Mouse (Mus musculus): ENCODE results near the gene Tmem123. TPM values are rescaled to one million over a fixed set of nuclear protein-coding genes. Genes with fewer than 3 reads are reported as not detected.

Tmem123 gene
- polyA plus RNA-seq, 1 experiment from 2014 or later, result 125 TPM

GRCm38 (mm10) chr9:7788411-7788810 lies 24.6 kb downstream of the Tmem123 start:
- no peaks in the 10 kb centered on the region for H3K27me3 ChIP-seq
- H3K27ac ChIP-seq (replicated peaks), result peak overlapping the region; percentile 22; the same call in 1 of the 2 replicates
- H3K4me2 ChIP-seq (replicated peaks), result no peak overlapping the region
- H3K9me3 ChIP-seq (replicated peaks), result no peaks in the 10 kb centered on the region
- no peak overlapping the region for H3K4me3 ChIP-seq (replicated peaks)
- ATAC-seq (ENCODE audit: insufficient number of reproducible peaks, low FRiP score, low TSS enrichment, low read depth), result no peak
- H3K4me1 ChIP-seq, result peaks cover 8% of the 10 kb centered on the region; the same call in 1 of the 2 replicates
- no peak overlapping the region for H3K9ac ChIP-seq
- H3K36me3 ChIP-seq, result peaks cover 14% of the 10 kb centered on the region
- WGBS, result 72% methylated on average over 6 of the region's 6 CpGs

DNA sequence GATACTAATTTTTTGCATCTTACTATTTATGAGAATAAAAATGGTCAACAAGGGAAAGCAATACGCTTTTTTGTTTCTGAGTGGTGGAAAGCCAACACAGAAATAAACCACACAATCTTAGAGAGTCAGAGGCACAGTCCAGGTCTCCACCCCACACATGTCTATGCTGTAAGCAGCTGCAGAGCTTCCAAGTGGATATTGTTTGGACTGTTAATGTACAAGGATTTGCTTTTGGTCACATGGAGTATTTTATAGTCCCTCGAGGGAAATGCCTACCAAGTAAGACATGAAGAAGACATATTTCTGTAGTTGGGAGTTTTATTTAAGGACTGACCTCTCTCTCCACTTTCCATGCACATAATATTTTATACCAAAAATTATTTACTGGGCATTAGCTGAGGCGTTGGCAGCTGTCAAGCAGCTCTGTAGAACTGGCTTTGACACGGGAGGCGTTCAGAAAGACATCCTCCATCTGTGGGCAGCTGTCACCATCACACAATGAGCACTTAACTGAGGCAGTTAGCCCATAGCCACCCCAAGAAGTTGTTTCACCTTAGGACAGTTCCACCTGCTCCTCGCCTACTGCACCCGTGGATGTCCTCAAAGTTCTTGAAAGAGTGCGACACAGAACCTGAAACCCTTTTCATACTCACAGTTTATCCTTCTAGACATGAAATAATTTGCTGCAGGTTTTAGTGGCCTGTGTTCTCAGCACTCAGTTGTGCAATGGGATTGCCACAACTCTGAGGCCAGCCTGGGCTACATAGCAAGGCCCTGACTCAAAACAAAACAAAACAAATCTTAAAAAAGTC lies 26.1 kb downstream of the Tmem123 start:
- H3K4me2 ChIP-seq (replicated peaks), result no peak overlapping the region
- H3K27me3 ChIP-seq, result no peaks in the 10 kb centered on the region
- WGBS, result 80% methylated on average over 8 of the region's 8 CpGs
- no peaks in the 10 kb centered on the region for H3K9me3 ChIP-seq (replicated peaks)
- peaks cover 11% of the 10 kb centered on the region for H3K36me3 ChIP-seq
- ATAC-seq (ENCODE audit: insufficient number of reproducible peaks, low FRiP score, low TSS enrichment, low read depth), result peak; percentile 65; the same call in 1 of the 2 replicates
- H3K4me3 ChIP-seq (replicated peaks), result no peak overlapping the region
- peaks cover 8% of the 10 kb centered on the region; the same call in 1 of the 2 replicates for H3K4me1 ChIP-seq
- no peak overlapping the region for H3K9ac ChIP-seq
- H3K27ac ChIP-seq (replicated peaks), result 0 out of 2 replicates have a peak overlapping the region, but pooled peaks have one; percentile 11

DNA sequence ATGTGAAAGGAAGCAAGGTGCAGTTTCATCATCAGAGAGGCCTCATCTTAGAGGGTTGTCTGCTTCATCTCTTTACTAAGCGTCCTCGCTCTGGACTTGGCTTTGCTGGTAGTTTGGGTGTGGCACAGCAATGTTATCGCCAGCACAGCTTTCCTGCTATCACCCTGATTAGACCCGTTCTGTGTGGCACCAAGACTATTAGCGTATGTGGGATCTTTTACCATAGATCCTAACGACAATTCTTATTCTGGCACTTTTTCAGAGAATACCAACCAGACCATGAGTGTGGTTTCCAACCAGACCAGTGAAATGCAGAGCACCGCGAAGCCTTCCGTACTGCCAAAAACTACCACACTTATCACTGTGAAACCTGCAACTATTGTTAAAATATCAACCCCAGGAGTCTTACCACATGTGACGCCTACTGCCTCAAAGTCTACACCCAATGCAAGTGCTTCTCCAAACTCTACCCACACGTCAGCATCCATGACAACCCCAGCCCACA lies 26.8 kb downstream of the Tmem123 start:
- 88% methylated on average over 11 of the region's 11 CpGs for WGBS
- H3K9me3 ChIP-seq (replicated peaks), result no peaks in the 10 kb centered on the region
- no peaks in the 10 kb centered on the region for H3K27me3 ChIP-seq
- peaks cover 8% of the 10 kb centered on the region; the same call in 1 of the 2 replicates for H3K4me1 ChIP-seq
- no peak overlapping the region for H3K4me3 ChIP-seq (replicated peaks)
- no peak overlapping the region for H3K9ac ChIP-seq
- peaks cover 11% of the 10 kb centered on the region for H3K36me3 ChIP-seq
- no peak overlapping the region for H3K27ac ChIP-seq (replicated peaks)
- no peak overlapping the region for H3K4me2 ChIP-seq (replicated peaks)
- no peak for ATAC-seq (ENCODE audit: insufficient number of reproducible peaks, low FRiP score, low TSS enrichment, low read depth)

DNA sequence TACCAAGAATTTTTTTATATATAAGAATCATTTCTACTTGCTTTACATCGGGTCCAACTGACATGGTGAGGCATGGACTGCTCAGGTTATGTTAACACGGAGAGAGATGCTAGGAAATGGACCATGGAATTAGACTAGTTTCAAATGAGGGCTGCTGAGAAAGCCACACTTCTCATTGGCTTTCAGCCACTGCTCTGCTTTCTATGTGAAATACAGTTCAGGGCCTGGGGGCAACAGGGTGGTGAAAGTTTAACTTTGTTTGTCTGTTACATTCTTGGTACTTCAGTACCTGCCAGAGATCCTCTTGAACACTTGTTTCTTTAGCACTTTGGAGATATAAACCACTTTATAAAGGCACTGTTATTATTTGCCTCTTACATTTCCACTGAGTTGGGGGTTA lies 29.7 kb downstream of the Tmem123 start:
- Histone ChIP-seq H3K27ac (replicated peaks) (no peak overlapping the region), H3K4me1 (peaks cover 6% of the 10 kb centered on the region; the same call in 1 of the 2 replicates), H3K4me2 (replicated peaks) (no peak overlapping the region), H3K27me3 (no peaks in the 10 kb centered on the region), H3K9ac (no peak overlapping the region), H3K36me3 (peaks cover 11% of the 10 kb centered on the region), H3K4me3 (replicated peaks) (no peak overlapping the region), H3K9me3 (replicated peaks) (no peaks in the 10 kb centered on the region)
- no peak for ATAC-seq (ENCODE audit: insufficient number of reproducible peaks, low FRiP score, low TSS enrichment, low read depth)
- 79% methylated on average over 2 of the region's 2 CpGs for WGBS

- H3K27ac ChIP-seq (replicated peaks), result no peak overlapping the region
These were observed 31.7 kb downstream of the Tmem123 start for GRCm38 (mm10) chr9:7795581-7795980.

DNA sequence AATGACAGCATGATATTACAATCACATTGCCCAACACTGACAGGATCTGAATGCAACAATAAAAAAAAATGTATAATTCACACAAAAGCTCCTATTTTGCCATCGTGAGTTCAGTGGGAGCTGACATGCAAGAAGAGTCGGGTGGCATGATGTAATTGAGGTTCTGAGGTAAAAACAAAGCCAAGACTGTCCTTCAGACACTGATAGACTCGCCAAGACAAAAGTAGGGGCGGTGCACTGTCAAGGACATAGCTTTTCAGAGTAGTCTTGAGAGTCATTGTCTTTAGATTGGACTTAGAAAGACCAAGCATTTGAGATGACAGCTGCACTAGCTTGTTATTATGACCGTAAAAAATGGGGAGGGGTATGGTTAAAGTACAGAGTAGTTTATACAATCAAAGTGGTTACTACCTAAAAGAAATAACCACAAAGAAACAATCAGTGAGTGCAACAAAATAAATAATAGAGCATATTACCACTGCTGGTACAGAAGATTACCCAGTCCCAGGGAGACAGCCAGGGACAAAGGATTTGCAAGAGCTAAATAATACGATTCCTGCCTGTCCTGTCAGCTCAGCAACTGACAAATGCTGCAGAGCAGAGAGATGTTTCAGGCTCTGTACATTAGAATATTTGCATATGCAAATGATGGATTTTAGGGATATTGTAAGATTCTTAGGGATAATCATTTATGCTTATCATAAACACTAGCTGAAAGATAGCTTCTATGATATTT lies 32.5 kb downstream of the Tmem123 start:
- WGBS, result 58% methylated on average over 6 of the region's 6 CpGs
- no peak overlapping the region for H3K27ac ChIP-seq (replicated peaks)
- H3K27me3 ChIP-seq, result no peaks in the 10 kb centered on the region
- peaks cover 9% of the 10 kb centered on the region for H3K36me3 ChIP-seq
- no peaks in the 10 kb centered on the region for H3K9me3 ChIP-seq (replicated peaks)
- no peak overlapping the region for H3K4me3 ChIP-seq (replicated peaks)
- no peak overlapping the region for H3K4me2 ChIP-seq (replicated peaks)
- ATAC-seq (ENCODE audit: insufficient number of reproducible peaks, low FRiP score, low TSS enrichment, low read depth), result no peak
- H3K9ac ChIP-seq, result no peak overlapping the region
- no peaks in the 10 kb centered on the region for H3K4me1 ChIP-seq

More at GRCm38 (mm10) chr9:7795581-7795980, 31.7 kb downstream of the Tmem123 start:
- Histone ChIP-seq H3K9ac (no peak overlapping the region), H3K36me3 (peaks cover 11% of the 10 kb centered on the region), H3K4me3 (replicated peaks) (no peak overlapping the region), H3K9me3 (replicated peaks) (no peaks in the 10 kb centered on the region), H3K4me2 (replicated peaks) (no peak overlapping the region), H3K4me1 (no peaks in the 10 kb centered on the region), H3K27me3 (no peaks in the 10 kb centered on the region)
- ATAC-seq (ENCODE audit: insufficient number of reproducible peaks, low FRiP score, low TSS enrichment, low read depth), result no peak

- no peak for ATAC-seq (ENCODE audit: insufficient number of reproducible peaks, low FRiP score, low TSS enrichment, low read depth)
- WGBS, result 89% methylated on average over 2 of the region's 2 CpGs
- Histone ChIP-seq H3K9me3 (replicated peaks) (no peaks in the 10 kb centered on the region), H3K27me3 (no peaks in the 10 kb centered on the region), H3K4me1 (no peaks in the 10 kb centered on the region), H3K4me2 (replicated peaks) (no peak overlapping the region), H3K9ac (no peak overlapping the region), H3K4me3 (replicated peaks) (no peak overlapping the region), H3K36me3 (peaks cover 2% of the 10 kb centered on the region; the same call in 1 of the 2 replicates), H3K27ac (replicated peaks) (no peak overlapping the region)
These were observed 33.7 kb downstream of the Tmem123 start for GRCm38 (mm10) chr9:7797542-7797941.

- Histone ChIP-seq H3K4me2 (replicated peaks) (no peak overlapping the region), H3K36me3 (no peaks in the 10 kb centered on the region), H3K27me3 (no peaks in the 10 kb centered on the region), H3K4me1 (no peaks in the 10 kb centered on the region), H3K4me3 (replicated peaks) (no peak overlapping the region), H3K9ac (no peak overlapping the region), H3K27ac (replicated peaks) (no peak overlapping the region), H3K9me3 (replicated peaks) (no peaks in the 10 kb centered on the region)
- no peak for ATAC-seq (ENCODE audit: insufficient number of reproducible peaks, low FRiP score, low TSS enrichment, low read depth)
- WGBS, result 95% methylated on average over 3 of the region's 3 CpGs
These were observed 34.7 kb downstream of the Tmem123 start for GRCm38 (mm10) chr9:7798555-7798954.

GRCm38 (mm10) chr9:7805101-7805506 lies 41.3 kb downstream of the Tmem123 start:
- no peak for ATAC-seq (ENCODE audit: insufficient number of reproducible peaks, low FRiP score, low TSS enrichment, low read depth)

GRCm38 (mm10) chr9:7822758-7823157 lies 58.9 kb downstream of the Tmem123 start:
- Histone ChIP-seq H3K36me3 (peaks cover 45% of the 10 kb centered on the region), H3K27ac (replicated peaks) (no peak overlapping the region), H3K4me2 (replicated peaks) (no peak overlapping the region), H3K4me1 (no peaks in the 10 kb centered on the region), H3K27me3 (no peaks in the 10 kb centered on the region), H3K9me3 (replicated peaks) (no peaks in the 10 kb centered on the region), H3K9ac (no peak overlapping the region), H3K4me3 (replicated peaks) (no peak overlapping the region)
- 72% methylated on average over 3 of the region's 3 CpGs for WGBS
- ATAC-seq (ENCODE audit: insufficient number of reproducible peaks, low FRiP score, low TSS enrichment, low read depth), result no peak

More at GRCm38 (mm10) chr9:7805101-7805506, 41.3 kb downstream of the Tmem123 start:
- Histone ChIP-seq H3K36me3 (no peaks in the 10 kb centered on the region), H3K9ac (no peak overlapping the region), H3K27me3 (no peaks in the 10 kb centered on the region), H3K4me2 (replicated peaks) (no peak overlapping the region), H3K27ac (replicated peaks) (no peak overlapping the region), H3K9me3 (replicated peaks) (no peaks in the 10 kb centered on the region), H3K4me1 (no peaks in the 10 kb centered on the region), H3K4me3 (replicated peaks) (no peak overlapping the region)
- 65% methylated on average over 5 of the region's 5 CpGs for WGBS

DNA sequence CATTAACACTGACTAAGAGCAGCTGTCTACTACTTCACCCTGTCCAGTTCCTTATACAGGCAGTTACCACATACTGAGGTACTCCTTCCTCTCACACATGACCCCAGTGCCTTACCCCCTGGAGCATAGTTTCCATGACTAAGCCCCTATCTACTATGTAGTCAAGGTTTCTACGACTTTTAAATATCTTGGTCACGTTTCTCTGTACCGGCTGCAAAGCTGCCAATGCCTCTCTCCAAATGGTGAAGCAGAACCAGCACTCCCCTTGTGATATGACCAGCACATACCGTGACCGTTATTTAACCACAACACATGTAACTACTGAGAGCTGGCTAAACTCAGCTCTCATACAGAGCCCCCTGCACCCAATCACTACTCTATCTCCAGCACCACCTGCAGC lies 61.1 kb downstream of the Tmem123 start:
- Histone ChIP-seq H3K4me3 (replicated peaks) (no peak overlapping the region), H3K27me3 (no peaks in the 10 kb centered on the region), H3K27ac (replicated peaks) (no peak overlapping the region), H3K9ac (no peak overlapping the region), H3K36me3 (peaks cover 33% of the 10 kb centered on the region), H3K4me2 (replicated peaks) (no peak overlapping the region), H3K9me3 (replicated peaks) (no peaks in the 10 kb centered on the region), H3K4me1 (0 out of 2 replicates have a peak, but pooled peaks cover 4% of the 10 kb centered on the region)
- WGBS, result 85% methylated on average over 5 of the region's 5 CpGs
- no peak for ATAC-seq (ENCODE audit: insufficient number of reproducible peaks, low FRiP score, low TSS enrichment, low read depth)

All from embryonic facial prominence, embryonic 15.5 days (tissue).